Mouse (Mus musculus): Measurements from ENCODE around the gene Dtx1.

Dtx1 gene

DNA sequence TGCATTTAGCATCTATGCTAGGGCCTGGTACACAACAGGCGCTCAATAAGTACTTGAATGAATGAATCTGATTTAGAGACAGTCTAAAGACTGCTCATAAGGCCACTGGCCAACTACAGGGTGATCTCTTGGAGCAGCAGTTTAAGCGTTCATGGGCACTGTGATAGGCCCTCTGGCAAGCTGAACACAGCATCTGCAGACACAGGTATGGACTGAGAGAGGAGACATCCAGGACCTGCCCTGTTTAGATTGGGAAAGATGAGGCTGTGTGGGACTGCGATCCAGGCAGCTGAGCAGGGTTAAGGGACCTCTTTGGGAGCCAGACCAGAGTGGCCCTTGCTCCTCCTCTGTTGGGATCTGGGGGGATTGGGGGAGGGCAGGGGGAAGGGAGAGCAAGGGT lies at the start of gene Dtx1:
TSS of gene Dtx1 (minus strand) at position 101 of the 400 bp plus-strand sequence.
- DNase-seq (ENCODE audit: low read depth) = no peak

DNA sequence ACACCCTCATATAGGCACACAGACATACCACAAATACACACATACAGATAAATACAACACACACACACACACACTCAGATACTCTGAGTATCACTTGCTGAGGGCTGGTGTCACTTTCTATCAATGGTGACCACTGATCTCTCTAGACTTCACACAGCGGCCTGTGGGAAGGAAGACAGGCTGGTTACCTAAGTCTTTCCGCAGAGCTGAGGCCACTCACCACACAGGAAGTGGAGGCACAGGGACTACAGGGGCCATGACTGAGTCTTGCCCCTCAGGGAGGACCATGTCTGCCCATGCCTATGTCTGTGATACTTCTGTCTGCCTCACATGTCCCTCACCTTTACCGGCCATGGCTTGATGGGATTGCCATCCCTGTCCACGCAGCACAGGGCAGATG lies 42.5 kb upstream of the Dtx1 start:
- no peak for DNase-seq (ENCODE audit: low read depth)

DNA sequence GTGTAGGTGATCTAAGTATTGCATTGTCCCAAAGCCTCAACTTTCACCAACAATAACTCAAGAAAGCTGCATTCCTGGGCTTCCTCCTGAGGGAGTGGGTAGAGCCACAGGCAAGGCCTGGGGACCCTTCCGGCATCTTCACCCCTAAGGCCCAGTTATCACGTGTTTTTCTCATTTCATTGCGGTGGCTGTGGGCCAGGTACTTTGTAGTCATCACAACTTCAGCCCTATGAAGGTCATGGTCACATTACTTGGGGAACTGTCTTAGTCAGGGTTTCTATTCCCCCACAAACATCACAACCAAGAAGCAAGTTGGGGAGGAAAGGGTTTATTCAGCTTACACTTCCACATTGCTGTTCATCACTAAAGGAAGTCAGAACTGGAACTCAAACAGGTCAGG lies 41.1 kb upstream of the Dtx1 start:
- DNase-seq (ENCODE audit: low read depth) = no peak

DNA sequence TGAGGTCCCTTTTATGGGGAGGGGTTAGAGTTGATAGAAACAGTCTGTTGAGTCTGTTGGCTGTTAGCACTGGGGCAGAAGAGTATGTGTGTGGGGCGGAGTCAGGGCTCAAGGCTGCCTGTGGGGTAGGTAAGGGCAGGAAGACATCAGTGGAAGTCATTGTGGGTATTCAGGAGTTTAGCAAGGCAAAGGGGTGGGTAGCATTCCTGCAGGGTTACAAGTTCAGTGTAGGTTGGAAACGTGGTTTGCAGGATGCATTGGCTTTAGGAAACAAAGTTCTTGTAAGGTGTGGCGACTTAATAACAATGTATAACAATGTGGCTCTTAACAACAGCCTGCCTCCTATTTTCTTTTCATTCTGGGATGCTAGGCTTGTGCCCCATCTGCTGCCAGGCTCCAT lies 39.5 kb upstream of the Dtx1 start:
- DNase-seq (ENCODE audit: low read depth) = no peak

GRCm38 (mm10) chr5:120749688-120750087 lies 38.0 kb upstream of the Dtx1 start, which contains the start of gene Oas2:
Gene Oas2, minus strand, starts transcription at chr5:120749853.
- peak; percentile 36 for DNase-seq (ENCODE audit: low read depth)

GRCm38 (mm10) chr5:120746451-120746850 lies 34.7 kb upstream of the Dtx1 start:
- peak; percentile 86 for DNase-seq (ENCODE audit: low read depth)

DNA sequence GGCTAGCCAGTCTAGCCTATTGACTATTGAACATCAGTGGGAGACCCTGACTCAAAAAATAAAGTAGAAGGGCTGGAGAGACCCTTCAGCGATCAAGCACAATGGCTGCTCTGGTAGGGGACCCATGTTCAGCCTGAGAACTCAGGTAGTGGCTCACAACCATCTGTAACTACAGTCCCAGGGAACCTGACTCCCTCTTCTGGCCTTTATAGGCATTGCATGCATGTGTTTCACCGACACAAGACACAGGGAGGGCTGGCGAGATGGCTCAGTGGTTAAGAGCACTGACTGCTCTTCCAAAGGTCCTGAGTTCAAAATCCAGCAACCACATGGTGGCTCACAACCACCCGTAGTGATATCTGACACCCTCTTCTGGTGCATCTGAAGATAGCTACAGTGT lies 30.4 kb upstream of the Dtx1 start:
- peak; percentile 87 for DNase-seq (ENCODE audit: low read depth)

- no peak for DNase-seq (ENCODE audit: low read depth)
These were observed 22.8 kb upstream of the Dtx1 start for GRCm38 (mm10) chr5:120734380-120734990.

DNA sequence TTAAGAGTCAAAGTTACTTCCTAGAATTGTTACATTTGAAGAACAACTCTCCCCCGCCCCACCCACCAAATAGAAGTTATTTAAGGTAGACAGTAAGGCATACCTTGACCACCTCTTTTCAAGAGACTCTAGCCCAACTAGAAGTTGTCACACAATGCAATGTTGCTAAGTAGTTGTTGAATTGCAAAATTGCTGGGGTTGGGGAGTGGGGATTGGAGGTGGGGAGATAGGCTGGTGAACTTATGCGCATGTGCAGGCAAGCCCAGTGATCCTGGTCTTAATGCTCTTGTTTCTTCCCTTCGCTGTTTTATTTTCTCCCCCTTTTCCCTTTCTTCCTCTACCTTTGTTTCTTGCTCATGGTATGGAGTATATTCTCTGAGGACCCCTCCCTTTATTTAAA lies 22.0 kb upstream of the Dtx1 start:
- DNase-seq (ENCODE audit: low read depth) = no peak

GRCm38 (mm10) chr5:120732740-120733139 lies 21.0 kb upstream of the Dtx1 start:
- no peak for DNase-seq (ENCODE audit: low read depth)

- no peak for DNase-seq (ENCODE audit: low read depth)
These were observed 17.6 kb upstream of the Dtx1 start for GRCm38 (mm10) chr5:120729319-120729718.

- no peak for DNase-seq (ENCODE audit: low read depth)
These were observed 14.2 kb upstream of the Dtx1 start for GRCm38 (mm10) chr5:120725811-120726455.

DNA sequence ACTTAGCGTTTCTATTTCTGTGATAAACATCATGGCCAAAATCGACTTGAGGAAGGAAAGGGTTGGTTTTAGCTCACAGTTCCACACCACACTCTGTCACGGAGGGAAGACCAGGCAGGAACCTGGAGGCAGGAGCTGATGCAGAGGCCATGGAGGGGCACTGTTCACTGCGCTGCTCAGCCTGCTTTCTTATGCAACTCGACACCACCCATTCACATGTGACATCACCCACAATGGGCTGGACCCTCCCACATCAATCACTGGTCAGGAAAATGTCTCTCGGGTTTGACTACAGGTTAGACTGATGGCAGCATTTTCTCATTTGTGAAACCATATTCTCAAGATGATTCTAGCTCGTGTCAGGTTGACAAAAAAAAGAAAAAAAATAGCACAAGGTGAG lies 9.3 kb upstream of the Dtx1 start:
- no peak for DNase-seq (ENCODE audit: low read depth)

- DNase-seq (ENCODE audit: low read depth) = no peak
These were observed 7.1 kb upstream of the Dtx1 start for GRCm38 (mm10) chr5:120718600-120719378.

GRCm38 (mm10) chr5:120717136-120717535 lies 5.4 kb upstream of the Dtx1 start:
- DNase-seq (ENCODE audit: low read depth) = no peak

DNA sequence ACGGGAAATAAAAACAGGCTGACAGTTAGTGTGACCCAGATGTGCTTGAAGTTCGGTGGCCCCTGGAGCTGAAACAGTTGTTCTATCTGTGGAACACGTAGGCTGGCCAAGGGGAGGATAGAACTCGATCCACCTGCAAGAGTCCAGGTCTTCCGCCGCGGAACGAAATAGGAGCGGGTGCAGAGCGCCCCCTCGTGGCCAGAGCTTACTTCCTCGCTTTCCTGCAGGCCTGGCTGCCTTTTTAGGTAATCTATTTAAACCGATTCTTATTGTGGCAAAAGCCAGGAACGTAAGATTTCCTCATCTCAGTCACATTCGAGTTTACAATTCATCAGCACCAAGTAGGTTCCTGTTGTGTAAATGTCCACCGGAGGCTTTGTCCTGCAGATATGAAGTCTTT lies 2.6 kb upstream of the Dtx1 start:
- DNase-seq (ENCODE audit: low read depth) = peak; percentile 93

- peak; percentile 50 for DNase-seq (ENCODE audit: low read depth)
These were observed 994 bp upstream of the Dtx1 start for GRCm38 (mm10) chr5:120712721-120713120.

GRCm38 (mm10) chr5:120711416-120711815 lies 311 bp downstream of the Dtx1 start:
- DNase-seq (ENCODE audit: low read depth) = peak; percentile 91

GRCm38 (mm10) chr5:120710826-120711248 lies 890 bp downstream of the Dtx1 start:
- no peak for DNase-seq (ENCODE audit: low read depth)

DNA sequence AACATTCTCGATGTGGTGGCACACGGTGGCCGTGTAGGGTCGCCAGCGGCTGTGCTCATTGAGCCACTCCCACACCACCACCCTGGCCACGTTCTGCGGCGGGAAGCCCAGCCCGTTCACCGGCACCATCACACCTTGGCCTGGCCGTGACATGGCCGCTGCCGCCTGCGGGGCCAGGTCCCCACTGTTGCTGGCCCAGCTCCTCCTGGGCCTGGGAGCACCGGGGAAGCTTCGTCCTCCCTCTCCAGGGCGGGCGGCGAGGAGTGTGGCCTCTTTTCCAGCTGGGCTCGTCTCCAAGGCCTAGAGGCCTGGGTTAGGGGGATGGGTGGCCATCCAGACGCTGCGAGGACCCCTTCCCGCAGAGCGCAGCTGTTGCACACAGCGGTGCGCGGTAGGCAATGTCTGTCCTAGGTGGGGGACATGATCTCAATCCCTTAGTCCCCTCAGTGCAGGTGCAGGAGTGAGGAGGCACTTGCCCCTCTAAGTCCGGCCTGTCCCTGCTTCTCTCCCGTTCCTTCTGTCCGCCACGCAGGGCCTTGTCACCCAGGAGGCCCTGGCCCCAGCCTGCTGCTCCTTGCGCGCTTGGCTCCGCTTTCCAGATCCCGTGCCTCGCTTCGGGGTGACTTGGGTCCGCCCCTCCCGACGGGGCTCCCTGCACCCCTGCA lies 1.4 kb downstream of the Dtx1 start:
- peak; percentile 56 for DNase-seq (ENCODE audit: low read depth)

- no peak for DNase-seq (ENCODE audit: low read depth)
These were observed 4.8 kb downstream of the Dtx1 start for GRCm38 (mm10) chr5:120706976-120707375.

DNA sequence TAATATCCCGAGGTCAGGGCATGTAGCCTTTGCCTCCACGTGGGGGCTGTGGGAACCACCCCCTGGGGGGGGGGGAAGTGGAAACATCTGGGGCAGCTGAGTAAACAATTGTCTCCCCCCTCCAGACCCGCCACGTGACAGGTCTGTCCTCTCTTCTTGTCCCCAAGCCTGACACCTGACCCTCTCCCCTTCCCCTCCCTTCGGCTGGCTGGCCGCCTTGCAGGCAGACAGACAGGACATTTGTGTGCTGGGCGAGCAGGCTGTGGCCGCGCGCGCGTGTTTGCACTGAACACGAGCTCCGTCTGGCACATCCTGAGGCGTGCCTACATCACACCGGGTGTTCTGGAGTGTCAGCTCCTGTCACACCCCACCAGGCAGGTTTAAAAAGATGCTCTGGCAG lies 5.2 kb downstream of the Dtx1 start:
- DNase-seq (ENCODE audit: low read depth) = no peak

DNA sequence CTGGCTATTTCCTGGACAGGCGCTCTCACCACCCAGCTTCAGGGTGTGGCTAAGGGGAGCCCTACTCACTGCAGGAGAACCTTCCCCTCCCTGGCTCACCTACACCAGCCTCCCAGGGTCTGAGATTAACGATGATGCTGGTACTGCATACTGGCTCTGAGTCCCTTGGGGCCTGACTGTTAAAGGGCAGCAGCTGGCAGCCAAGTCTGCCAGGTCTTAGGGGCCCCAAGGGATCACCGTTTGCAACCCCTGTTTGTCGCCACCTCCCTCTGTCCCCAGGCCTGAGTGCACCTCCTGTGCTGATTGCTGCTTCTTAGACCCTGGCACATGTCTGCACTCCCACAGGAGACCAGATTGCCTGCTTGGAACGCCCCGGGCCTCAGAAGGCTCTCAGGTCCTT lies 7.3 kb downstream of the Dtx1 start:
- no peak for DNase-seq (ENCODE audit: low read depth)
